Mouse (Mus musculus): Measurements from ENCODE around the gene Ifi211.
A peak's percentile ranks its signal among the peaks of the same experiment; 100 is the strongest.
"Not testable (repeated sequence)": the region's sequence is repeated elsewhere in the genome, so short reads cannot be mapped to it uniquely, and the experiment has no call there.

Ifi211 gene

DNA sequence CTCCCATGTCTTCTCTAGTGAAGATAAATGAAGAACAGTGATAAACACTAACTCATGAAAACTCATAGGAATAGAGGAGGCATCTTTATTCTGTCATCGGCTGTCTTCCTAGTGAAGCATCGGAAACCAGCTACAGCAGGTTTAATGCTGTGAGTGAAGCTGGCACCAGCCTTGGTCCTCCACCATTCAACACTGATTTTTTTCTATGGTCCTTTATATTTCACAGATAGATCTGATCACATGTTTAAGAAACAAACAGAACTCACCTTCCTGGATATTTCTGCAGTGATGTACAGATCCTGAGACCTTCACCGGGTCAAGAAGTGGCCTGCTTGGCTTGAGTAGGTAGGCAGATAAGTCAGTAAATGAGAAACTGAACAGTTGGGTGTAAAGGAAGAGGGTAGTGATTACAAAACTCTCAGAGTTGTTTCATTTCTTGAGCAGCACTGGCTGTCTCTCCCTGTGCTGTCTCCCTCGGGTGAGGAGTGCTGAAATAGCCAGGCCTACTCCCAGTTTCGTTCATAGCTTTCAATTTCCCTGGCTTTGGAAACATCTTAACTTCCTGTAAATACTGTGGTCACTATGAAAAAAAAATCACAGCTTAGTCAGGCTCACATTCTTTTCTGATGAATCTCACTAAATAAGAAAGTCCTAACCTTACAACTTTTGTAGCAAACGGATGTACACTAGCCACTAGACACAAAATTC, at the start of gene Ifi211:
Ifi211 (minus strand) TSS at position 499 of the 708 bp plus-strand sequence.
- DNase-seq (ENCODE audit: low spot score in 2 of 2) = not testable (repeated sequence)

DNA sequence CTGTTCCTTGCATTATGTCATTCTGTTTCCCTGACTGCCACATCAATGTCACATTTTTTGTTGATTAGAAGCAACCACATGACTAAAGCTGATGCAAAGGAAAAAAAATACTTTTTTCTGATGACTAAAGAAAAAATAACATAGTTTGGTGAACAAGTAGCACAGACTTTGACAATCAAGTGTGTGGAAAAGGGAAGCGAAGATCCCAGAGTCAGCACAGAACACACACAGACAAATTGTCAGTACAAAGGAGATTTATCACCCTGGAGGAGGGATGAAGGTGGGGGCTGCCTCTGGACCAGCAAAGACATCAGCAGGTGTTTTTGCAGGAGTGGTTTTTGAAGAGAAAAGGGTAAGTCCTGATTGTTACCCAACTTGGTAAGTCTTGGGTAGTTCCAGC, 48.6 kb upstream of the Ifi211 start:
- not testable (repeated sequence) for DNase-seq (ENCODE audit: low spot score in 2 of 2)

DNA sequence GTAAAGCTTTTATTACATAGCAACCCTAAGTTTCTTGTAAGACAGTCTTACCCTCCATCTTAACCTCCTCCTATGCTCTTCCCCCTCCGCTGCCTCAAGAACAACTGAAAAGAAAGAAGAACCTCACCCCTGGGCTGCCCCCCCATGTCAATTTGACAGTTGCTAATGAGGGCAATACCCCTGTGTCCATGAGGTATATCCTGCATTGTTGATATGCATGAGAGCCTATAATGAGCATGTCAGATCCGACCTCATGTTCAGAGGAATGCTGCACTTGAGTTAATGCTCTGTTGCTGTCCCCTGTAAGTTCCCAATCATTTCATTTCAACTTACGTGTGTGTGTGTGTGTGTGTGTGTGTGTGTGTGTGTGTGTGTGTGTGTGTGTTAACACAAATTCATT, 47.2 kb upstream of the Ifi211 start:
- not testable (repeated sequence) for DNase-seq (ENCODE audit: low spot score in 2 of 2)

DNA sequence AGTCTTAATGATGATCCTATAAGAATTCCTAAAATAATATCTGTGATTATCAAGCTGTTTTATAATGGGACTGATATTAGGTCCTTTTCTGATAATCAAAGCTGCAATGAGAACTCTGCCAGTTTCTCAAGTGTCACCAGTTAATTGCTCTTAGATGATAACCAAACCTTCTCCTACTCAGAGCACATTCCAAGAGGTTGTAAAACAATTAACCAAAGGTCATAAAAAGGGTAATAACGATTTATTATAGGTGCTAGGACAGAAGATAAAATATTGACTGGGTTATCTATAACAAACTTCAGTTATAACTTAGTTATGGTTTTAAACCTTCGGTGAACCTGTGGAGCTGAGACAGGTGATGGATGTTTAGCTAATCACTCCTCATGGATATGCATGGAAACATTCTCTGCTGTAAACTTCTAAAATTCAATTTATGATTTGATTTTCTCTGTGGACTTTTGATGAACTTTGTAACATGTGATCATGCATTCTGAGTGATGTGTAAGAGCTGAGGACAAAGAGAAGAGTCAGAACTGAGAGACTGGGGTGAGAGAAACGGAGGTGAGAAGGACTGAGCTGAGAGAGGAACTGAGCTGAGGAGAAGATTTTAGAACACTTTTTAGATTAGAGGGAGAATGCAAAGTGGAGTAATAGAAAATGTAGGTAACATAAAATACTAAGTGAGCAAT, 43.1 kb upstream of the Ifi211 start:
- DNase-seq (ENCODE audit: low spot score in 2 of 2) = not testable (repeated sequence)

DNA sequence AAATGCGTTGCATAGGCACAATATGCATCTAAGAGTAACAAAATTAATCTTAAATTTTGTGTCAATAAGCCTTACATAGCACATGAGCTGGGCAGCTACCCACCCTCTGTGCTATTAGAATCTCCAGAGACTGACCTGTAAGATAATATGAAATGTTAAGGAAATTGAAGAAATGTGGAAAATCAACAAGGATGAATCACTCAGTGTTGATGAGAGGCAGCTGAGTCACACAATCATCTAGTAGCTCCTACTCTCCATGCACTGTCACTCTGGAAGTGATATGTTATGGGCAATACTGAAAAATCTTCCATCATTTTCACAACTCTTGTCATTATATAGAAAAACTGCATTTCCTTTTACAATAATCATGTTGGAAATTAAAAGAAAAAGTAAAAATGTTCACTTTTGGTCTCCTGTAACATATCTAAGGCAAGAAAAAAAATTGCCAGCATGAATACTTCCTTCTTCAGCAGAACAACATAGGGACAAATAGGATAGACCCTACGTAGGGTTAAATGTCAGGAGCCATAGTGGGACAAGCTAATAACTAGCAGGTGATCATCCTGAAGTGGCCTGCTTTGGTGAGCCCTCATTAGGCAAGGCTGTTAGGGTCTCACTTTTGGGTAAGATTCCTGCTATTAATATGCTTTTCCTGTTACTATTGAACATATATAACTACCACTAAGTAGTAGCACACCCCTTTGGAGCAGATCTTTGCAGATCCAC, 42.4 kb upstream of the Ifi211 start:
- DNase-seq (ENCODE audit: low spot score in 2 of 2) = no peak

DNA sequence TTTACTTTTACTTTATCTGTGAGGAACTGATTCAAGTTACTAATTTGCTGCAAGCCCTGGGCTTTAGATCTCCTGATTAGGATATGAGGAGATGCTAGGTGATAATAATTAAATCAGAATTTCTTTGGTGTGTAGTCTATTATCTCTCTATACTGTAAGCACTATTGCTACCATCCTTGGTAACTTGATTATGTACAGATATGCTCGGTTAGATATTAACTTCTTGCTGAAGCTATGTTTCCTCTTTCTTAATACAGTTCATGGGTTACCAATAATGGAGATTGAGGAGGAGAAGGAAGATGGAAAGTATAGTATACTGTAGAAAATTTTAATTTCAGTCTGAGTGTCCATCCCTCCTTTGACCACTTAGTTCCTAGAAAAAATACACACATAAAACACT, 40.7 kb upstream of the Ifi211 start:
- DNase-seq (ENCODE audit: low spot score in 2 of 2) = no peak

DNA sequence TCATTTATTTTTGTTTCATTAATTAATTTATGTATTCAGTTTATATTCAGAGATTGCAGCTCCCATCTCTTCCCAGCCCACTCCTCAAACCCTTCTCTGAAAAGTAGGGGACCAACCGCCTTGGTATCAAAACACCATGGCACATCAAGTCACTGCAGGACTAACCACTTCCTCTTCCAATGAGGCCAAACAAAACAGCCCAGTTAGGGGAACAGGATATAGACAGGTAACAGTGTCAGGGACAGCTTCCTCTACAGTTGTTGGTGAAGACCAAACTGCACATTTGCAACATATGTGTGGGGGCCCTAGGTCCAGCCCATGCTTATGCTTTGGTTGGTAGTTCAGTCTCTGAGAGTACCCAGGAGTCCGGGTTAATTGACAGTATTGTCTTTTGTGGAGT, 36.2 kb upstream of the Ifi211 start:
- DNase-seq (ENCODE audit: low spot score in 2 of 2) = peak; percentile 60 to 62

DNA sequence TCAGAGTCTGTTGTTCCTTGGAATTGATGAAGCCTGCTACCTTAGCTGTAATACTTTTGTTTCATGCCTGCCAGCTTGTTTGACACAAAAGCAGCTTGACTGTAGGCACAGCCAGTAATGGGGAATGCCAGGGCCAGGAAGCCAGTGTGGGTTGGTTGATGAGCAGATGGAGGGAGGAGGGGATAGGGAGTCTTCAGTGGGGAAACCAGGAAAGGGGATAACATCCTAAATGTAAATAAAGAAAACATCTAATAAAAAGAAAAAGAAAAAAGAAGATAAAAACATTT, 29.9 kb upstream of the Ifi211 start:
- peak in 1 of 2 experiments; percentile 1 for DNase-seq (ENCODE audit: low spot score in 2 of 2)

DNA sequence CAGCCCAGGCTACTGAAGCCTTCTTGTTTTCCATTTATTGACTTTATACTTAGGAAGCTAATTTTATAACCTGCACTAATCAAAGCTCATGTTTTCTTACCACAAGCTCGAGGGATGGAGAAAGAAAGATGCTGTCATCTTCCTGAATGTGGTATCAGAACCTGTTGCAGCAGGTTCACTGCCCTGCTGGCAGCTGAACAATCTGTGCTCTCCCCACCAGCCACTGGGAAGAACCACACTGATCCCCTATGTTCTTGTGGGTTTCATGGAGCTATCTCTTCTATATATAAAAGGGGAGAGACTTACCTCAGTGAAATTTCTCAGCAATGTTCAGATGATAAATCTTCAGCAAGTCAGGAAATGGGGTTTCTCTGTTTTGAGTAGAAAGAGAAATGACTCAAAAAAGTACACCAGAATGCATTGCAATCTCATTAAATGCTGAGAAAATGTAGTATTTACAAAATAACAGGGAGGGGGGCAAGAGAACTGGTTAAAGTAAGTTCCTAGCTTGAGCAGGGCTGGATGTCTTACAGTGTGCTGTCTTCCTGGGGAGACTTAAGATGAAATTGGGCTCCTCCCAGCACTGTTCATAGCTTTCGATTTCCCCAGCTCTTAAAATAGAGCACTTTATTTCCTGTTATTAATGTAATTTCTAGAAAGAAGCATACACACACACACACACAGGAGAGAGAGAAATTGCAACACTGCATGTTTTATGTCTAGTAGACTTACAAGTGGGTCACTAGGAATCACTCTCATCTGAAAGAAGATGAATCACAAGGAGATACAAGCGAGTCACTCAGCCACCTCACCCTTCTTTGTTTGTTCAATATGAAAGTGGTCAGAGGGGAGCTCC, 29.3 kb upstream of the Ifi211 start, which contains the start of the genes Mndal and Ifi203:
Mndal (minus strand) TSS at position 568 of the 856 bp plus-strand sequence.
Ifi203 (minus strand) TSS at position 749 of the 856 bp plus-strand sequence.
- peak; percentile 11 to 33 for DNase-seq (ENCODE audit: low spot score in 2 of 2)

DNA sequence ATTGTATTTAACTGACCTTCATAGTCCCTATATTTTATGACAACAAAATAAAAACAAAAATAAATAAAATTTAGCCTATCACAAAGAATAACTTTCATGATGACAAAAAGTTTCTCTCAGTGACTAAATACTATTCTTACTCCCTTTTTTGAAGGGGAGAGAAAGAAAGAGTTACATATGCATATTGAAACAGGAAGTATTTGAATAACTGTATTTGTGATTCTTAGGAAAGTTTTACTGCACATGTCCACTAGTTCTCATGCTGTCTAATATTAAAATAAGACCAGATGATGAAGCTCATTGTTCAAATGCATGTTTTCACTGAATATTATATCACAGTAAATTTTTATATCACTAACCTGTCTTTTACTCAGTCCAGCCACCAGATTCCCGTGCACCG, 28.7 kb upstream of the Ifi211 start:
- not testable (repeated sequence) for DNase-seq (ENCODE audit: low spot score in 2 of 2)

DNA sequence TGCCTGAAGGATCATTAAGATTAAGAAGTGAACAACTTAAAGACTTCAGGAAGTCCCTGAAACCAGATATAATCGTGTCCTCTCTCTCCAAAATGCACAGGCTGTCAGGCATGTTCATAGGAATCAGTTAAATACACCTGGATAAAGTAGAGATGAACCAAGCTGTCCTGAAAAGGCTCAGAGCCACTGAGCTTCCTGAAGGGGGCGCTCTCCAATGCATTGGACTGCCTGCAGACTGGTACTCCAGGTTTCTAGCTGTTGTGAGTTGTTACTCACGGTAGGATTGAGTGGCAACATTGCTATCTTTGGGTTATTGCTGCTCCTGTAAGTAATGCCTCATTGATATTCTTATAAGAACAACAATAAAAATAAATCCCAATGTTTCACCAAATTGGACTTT, 6.4 kb upstream of the Ifi211 start:
- not testable (repeated sequence) for DNase-seq (ENCODE audit: low spot score in 2 of 2)

DNA sequence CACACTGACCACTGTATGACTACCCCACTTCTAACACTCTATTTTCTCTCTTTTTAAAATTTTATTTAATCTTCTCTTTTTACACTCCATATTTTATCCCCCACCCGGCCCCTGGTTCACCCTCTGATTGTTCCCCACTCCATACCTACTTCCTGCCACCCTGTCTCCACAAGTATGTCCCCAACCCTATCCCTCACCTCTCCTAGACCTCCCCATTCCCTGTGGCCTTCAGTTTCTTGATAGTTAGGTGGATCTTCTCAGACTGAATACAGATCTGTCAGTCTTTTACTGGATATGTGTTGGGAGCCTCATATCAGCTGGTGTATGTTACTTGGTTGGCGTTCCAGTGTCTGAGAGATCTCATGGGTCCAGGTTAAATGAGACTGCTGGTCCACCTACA, 1.7 kb upstream of the Ifi211 start:
- no peak for DNase-seq (ENCODE audit: low spot score in 2 of 2)

DNA sequence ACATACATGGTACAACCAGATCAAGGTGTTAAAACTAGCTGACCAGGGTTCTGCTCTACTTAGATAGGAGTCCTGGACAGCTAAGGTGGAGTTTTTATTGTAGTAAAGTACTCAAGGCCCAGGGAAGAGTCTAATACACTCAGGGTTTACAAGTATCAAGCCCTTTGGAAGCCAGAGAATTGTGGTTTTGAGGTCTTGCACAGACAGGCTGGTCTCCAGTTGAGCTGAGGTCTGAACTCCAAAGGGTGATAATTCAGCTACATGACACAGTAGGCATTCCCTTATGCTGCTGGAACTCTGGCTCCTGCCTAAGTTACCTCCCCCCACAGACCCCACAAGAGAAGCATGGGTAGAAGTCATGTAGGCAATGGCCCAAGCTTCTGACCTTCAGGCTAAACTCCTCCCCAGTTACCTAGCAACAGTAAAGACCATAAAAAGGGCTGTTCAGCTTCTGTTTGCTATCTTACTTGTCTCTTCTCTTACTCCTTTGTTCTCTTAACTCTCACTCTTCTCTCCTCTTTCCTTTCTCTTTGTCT, 478 bp upstream of the Ifi211 start:
- not testable (repeated sequence) for DNase-seq (ENCODE audit: low spot score in 2 of 2)

DNA sequence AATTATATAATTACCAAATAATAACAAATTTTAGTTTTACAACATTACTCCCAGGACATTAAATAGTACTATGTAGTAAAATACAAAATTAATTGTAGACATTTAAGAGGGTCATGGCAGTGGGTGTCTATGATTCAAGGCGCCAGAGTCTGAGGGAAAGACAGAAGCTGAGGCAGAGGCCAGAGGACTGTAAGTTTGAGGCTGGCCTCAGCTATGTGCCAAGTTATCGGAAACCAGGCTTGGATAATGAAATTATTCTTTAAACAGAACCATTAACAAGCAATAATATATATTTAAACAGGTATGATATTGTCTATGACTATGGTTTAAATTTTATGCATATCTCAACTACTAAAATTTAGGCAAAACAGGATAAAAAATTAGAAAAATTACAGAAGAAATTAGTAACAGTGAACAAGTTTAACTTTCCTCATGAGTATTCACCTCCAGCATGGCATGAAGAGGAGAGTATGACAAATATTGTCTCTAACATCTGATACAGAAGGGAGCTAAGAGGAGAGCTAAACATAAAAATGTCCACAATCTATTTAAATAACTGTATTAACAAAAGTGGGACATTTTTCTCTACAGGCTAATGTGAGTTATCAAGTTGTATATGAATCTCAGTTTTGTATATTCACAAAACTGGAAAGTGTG, 910 bp downstream of the Ifi211 start:
- no peak for DNase-seq (ENCODE audit: low spot score in 2 of 2)

DNA sequence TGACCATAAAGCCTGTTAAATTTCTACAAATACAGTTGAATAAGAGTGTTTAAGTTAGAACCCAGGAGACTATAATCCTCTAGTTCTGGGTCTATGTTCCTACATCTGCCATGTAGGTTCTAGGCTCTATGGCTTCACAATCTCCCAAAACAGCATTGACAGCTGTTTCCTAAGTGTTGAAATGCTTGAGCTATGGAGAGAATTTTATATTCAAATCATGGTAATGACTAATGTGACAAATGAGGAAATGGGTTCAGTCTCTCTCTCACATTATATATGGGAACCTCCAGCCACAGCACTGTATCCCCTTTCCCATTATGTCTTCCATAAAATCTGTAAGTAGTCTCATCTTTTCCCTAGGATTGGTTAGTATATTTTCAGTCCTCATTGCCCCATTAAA, 4.5 kb downstream of the Ifi211 start:
- DNase-seq (ENCODE audit: low spot score in 2 of 2) = not testable (repeated sequence)

DNA sequence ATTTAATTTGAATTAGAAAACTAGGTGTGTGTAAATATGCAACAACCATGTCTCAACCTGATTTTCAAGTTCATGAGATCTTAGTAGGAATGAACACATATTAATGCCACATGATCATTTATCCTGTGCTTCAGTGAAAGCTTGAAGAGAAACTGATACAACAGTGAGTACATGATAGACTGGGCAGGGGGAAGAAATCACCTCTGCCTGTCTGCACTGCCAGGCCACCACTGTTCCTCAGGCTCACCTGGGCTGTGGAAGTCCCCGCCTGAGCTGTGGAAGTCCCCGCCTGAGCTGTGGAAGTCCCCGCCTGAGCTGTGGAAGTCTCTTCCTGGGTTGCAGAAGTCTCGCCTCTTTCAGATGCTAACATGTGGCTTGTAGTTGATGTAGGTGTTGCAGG, 7.0 kb downstream of the Ifi211 start:
- peak in 1 of 2 experiments; percentile 26 for DNase-seq (ENCODE audit: low spot score in 2 of 2)

DNA sequence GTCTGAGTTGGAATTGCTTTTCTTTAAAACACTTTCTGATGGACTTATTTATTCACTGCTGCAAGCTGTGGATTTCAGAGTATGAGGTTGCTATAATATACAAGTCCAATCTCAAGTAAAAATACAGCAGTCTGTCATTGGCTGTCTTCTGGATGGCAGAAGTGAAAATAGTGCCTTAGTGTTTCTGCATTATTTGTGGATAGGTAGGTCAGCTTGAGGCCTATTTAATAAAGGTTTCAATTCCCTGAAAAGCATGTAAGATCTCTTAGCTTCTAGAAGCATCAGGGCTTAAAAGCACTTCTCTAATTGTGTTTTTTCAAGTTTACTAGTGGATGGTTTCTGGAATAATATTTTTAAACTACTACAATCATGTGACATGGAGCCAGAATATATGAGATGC, 23.1 kb downstream of the Ifi211 start:
- not testable (repeated sequence) for DNase-seq (ENCODE audit: low spot score in 2 of 2)

DNA sequence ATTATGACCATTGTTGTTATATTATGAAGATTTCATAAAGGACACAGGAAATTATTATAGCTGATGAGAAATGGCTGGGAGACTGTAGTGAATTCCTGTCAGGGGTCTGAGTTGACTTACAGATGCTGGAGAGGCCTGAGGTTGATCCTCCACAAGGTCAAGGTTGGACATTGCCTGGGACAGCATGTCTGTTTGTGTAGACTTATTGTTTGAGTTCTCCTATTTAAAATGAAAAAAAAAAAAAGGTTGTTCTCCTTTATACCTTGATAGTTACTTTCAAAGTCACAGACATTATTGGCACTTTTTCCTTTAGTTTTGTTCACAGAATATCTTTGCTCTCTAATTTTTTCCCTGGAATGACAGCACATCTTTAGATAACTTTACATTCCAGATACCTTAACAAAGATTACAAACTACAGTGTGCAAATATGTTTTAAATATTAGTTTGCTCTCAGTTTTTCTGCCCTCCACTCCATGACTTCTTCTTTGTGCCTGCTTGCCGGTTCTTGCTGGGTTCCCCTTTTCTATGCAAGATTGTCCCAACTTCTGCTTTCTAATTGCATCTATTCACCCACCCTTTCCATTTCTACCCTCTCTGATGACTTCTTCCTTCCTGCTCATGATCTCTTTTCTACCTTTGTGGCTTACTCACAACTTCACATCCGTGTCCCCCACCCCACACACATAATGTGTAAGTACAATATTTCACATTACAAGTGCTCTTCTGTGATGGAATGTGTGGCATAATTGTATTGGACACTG, 25.6 kb downstream of the Ifi211 start:
- DNase-seq (ENCODE audit: low spot score in 2 of 2) = not testable (repeated sequence)

DNA sequence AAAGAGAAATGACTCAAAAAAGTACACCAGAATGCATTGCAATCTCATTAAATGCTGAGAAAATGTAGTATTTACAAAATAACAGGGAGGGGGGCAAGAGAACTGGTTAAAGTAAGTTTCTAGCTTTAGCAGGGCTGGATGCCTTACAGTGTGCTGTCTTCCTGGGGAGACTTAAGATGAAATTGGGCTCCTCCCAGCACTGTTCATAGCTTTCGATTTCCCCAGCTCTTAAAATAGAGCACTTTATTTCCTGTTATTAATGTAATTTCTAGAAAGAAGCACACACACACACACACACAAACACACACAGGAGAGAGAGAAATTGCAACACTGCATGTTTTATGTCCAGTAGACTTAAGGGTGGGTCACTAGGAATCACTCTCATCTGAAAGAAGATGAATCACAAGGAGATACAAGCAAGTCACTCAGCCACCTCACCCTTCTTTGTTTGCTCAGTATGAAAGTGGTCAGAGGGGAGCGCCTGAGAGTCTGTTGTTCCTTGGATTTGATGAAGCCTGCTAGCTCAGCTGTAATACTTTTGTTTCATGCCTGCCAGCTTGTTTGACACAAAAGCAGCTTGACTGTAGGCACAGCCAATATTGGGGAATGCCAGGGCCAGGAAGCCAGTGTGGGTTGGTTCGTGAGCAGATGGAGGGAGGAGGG, 32.7 kb downstream of the Ifi211 start:
- DNase-seq (ENCODE audit: low spot score in 2 of 2) = peak; percentile 19 to 44

Measured in spleen, postnatal 36 days (tissue).